Mouse (Mus musculus) heart, adult 2 months (tissue): ENCODE data around the gene Nemp1.

Experiments
- CTCF ChIP-seq: fragments of 200-600 bp; IDR thresholded peaks from 2 replicates; pipeline ENCODE4 v1.8.1; 2022; ENCODE audit warnings: antibody characterized with exemption, mild to moderate bottlenecking, moderate library complexity
- EP300 ChIP-seq: fragments of 200-500 bp; IDR thresholded peaks from 2 replicates; pipeline ENCODE4 v1.6.1; 2011; ENCODE audit warnings: low read depth, low read length, control low read depth; ENCODE audit not compliant: insufficient read depth
- POLR2A ChIP-seq: fragments of 200-500 bp; IDR thresholded peaks from 2 replicates; pipeline ENCODE4 v1.6.1; 2011; ENCODE audit warnings: mild to moderate bottlenecking, low read depth, low read length, control low read depth; ENCODE audit not compliant: insufficient read depth

GRCm38 (mm10) chr10:127695775-127696174, 29.1 kb downstream of the Nemp1 start:
- TF ChIP-seq POLR2A, result no peak
- no peak for TF ChIP-seq CTCF
- no peak for TF ChIP-seq EP300
